Mouse (Mus musculus): ENCODE data around the gene Unc45a. TPM values are rescaled to one million over a fixed set of nuclear protein-coding genes. Genes with fewer than 3 reads are reported as not detected.

Gene Unc45a
- total RNA-seq, 4 experiments from 2014 or later: 12.2 to 16.0 (median 15.2) TPM

GRCm38 (mm10) chr7:80368009-80368408, 27.2 kb upstream of the Unc45a start:
- no peak for DNase-seq (ENCODE audit: low spot score)

- no peak for DNase-seq (ENCODE audit: low spot score)
Observed at GRCm38 (mm10) chr7:80367232-80367631, 26.4 kb upstream of the Unc45a start.

- no peak for DNase-seq (ENCODE audit: low spot score)
Observed at GRCm38 (mm10) chr7:80365759-80366158, 25.0 kb upstream of the Unc45a start.

- DNase-seq (ENCODE audit: low spot score): no peak
Observed at GRCm38 (mm10) chr7:80360435-80360834, 19.6 kb upstream of the Unc45a start.

- no peak for DNase-seq (ENCODE audit: low spot score)
Observed at GRCm38 (mm10) chr7:80358039-80358438, 17.2 kb upstream of the Unc45a start.

- no peak for DNase-seq (ENCODE audit: low spot score)
Observed at GRCm38 (mm10) chr7:80357156-80357555, 16.4 kb upstream of the Unc45a start.

GRCm38 (mm10) chr7:80356351-80356750, 15.5 kb upstream of the Unc45a start:
- DNase-seq (ENCODE audit: low spot score): no peak

GRCm38 (mm10) chr7:80352920-80353319, 12.1 kb upstream of the Unc45a start:
- no peak for DNase-seq (ENCODE audit: low spot score)

GRCm38 (mm10) chr7:80350808-80351207, 10.0 kb upstream of the Unc45a start:
- DNase-seq (ENCODE audit: low spot score): no peak

- no peak for DNase-seq (ENCODE audit: low spot score)
Observed at GRCm38 (mm10) chr7:80347670-80348586, 7.1 kb upstream of the Unc45a start.

- DNase-seq (ENCODE audit: low spot score): no peak
Observed at GRCm38 (mm10) chr7:80346830-80347229, 6.0 kb upstream of the Unc45a start.

- DNase-seq (ENCODE audit: low spot score): no peak
Observed at GRCm38 (mm10) chr7:80346173-80346572, 5.4 kb upstream of the Unc45a start.

- no peak for DNase-seq (ENCODE audit: low spot score)
Observed at GRCm38 (mm10) chr7:80343270-80344018, 2.6 kb upstream of the Unc45a start.

- peak; percentile 90 for DNase-seq (ENCODE audit: low spot score)
Observed at GRCm38 (mm10) chr7:80342858-80343257, 2.1 kb upstream of the Unc45a start, which contains the start of gene Hddc3. Gene Hddc3 (plus strand): TSS chr7:80343104.

- DNase-seq (ENCODE audit: low spot score): no peak
Observed at GRCm38 (mm10) chr7:80341793-80342192, 988 bp upstream of the Unc45a start.

- DNase-seq (ENCODE audit: low spot score): peak; percentile 98
Observed at GRCm38 (mm10) chr7:80339793-80340628, 794 bp downstream of the Unc45a start.

GRCm38 (mm10) chr7:80339371-80339770, 1.4 kb downstream of the Unc45a start:
- DNase-seq (ENCODE audit: low spot score): no peak

- no peak for DNase-seq (ENCODE audit: low spot score)
Observed at GRCm38 (mm10) chr7:80336932-80337331, 3.9 kb downstream of the Unc45a start.

GRCm38 (mm10) chr7:80334848-80335247, 6.0 kb downstream of the Unc45a start:
- no peak for DNase-seq (ENCODE audit: low spot score)

- DNase-seq (ENCODE audit: low spot score): no peak
Observed at GRCm38 (mm10) chr7:80331433-80331832, 9.4 kb downstream of the Unc45a start.

GRCm38 (mm10) chr7:80330278-80330677, 10.5 kb downstream of the Unc45a start:
- no peak for DNase-seq (ENCODE audit: low spot score)

GRCm38 (mm10) chr7:80326076-80326475, 14.7 kb downstream of the Unc45a start:
- DNase-seq (ENCODE audit: low spot score): no peak
